Comparison of ENCODE assay signal across 9 mouse cellular contexts in genomic region chr17:34555483-34555882, GRCm38 (mm10). TPM values are rescaled to one million over a fixed set of nuclear protein-coding genes. Genes with fewer than 3 reads are reported as not detected.
DNase-seq lines count a peak whose midpoint lies in the region; ATAC-seq and TF ChIP-seq lines count a peak whose summit lies in the region.
"Had no signal": no experiment of that assay in that cellular context is flagged by ENCODE, and none has a peak within 500 bp of the region (broad histone marks: within the 10 kb centered on the region; RNA-seq: fewer than 3 reads in every experiment).

No protein-coding gene starts in this region.

- no peak overlapping the region for H3K27ac ChIP-seq in forebrain, embryonic 11.5 days (ENCODE audit: low read depth, low read length)
- H3K27ac ChIP-seq in forebrain, embryonic 13.5 days = no peak overlapping the region
- no peak overlapping the region for H3K27ac ChIP-seq in cortical plate, adult 2 months (ENCODE audit: insufficient read depth, low read length)
- no peak overlapping the region for H3K27ac ChIP-seq in heart, adult 2 months
- no peak overlapping the region for H3K27ac ChIP-seq in lung, embryonic 16.5 days (ENCODE audit: low read length)
- H3K27ac ChIP-seq: midbrain, embryonic 12.5 days had no signal

- no peak for ATAC-seq in forebrain, embryonic 11.5 days (replicated peaks; ENCODE audit: low FRiP score)
- ATAC-seq in forebrain, embryonic 13.5 days = no peak
- peak; percentile 38; the same call in 1 of the 2 replicates for ATAC-seq in lung, embryonic 16.5 days (ENCODE audit: low read depth)

- no peaks in the 10 kb centered on the region for H3K36me3 ChIP-seq in forebrain, embryonic 11.5 days (ENCODE audit: control insufficient read depth, insufficient read depth, low read length)
- H3K36me3 ChIP-seq in forebrain, embryonic 13.5 days (ENCODE audit: poor library complexity, severe bottlenecking) = no peaks in the 10 kb centered on the region
- H3K36me3 ChIP-seq in heart, adult 2 months (ENCODE audit: control insufficient read depth, insufficient read depth, low read length) = no peaks in the 10 kb centered on the region
- no peaks in the 10 kb centered on the region for H3K36me3 ChIP-seq in lung, embryonic 16.5 days (ENCODE audit: control insufficient read depth, insufficient read depth, low read length)
- H3K36me3 ChIP-seq: midbrain, embryonic 12.5 days had no signal

- H3K9me3 ChIP-seq in forebrain, embryonic 11.5 days (ENCODE audit: control insufficient read depth, low read length) = no peaks in the 10 kb centered on the region
- H3K9me3 ChIP-seq in forebrain, embryonic 13.5 days (replicated peaks) = no peaks in the 10 kb centered on the region
- no peaks in the 10 kb centered on the region for H3K9me3 ChIP-seq in lung, embryonic 16.5 days (ENCODE audit: control insufficient read depth, low read length)
- H3K9me3 ChIP-seq: midbrain, embryonic 12.5 days had no signal

- WGBS in forebrain, embryonic 11.5 days = 25% methylated on average over 5 of the region's 5 CpGs
- 26% methylated on average over 5 of the region's 5 CpGs for WGBS in forebrain, embryonic 13.5 days
- 19% methylated on average over 5 of the region's 5 CpGs for WGBS in heart, adult 2 months
- WGBS in lung, embryonic 16.5 days = 13% methylated on average over 5 of the region's 5 CpGs

- H3K79me2 ChIP-seq in heart, adult 2 months (replicated peaks; ENCODE audit: control insufficient read depth, insufficient read depth, low read length) = no peaks in the 10 kb centered on the region

- H3K4me1 ChIP-seq in forebrain, embryonic 11.5 days (replicated peaks; ENCODE audit: control insufficient read depth, insufficient read depth, low read length) = no peaks in the 10 kb centered on the region
- H3K4me1 ChIP-seq in forebrain, embryonic 13.5 days = no peaks in the 10 kb centered on the region
- no peaks in the 10 kb centered on the region for H3K4me1 ChIP-seq in cortical plate, adult 2 months (ENCODE audit: control insufficient read depth, insufficient read depth, low read length)
- peaks cover 3% of the 10 kb centered on the region for H3K4me1 ChIP-seq in heart, adult 2 months (ENCODE audit: control insufficient read depth, insufficient read depth, low read length)
- H3K4me1 ChIP-seq in lung, embryonic 16.5 days (replicated peaks; ENCODE audit: control insufficient read depth, insufficient read depth, low read length) = no peaks in the 10 kb centered on the region
- H3K4me1 ChIP-seq: midbrain, embryonic 12.5 days had no signal

- no peak overlapping the region for H3K9ac ChIP-seq in forebrain, embryonic 11.5 days (ENCODE audit: low read length)
- H3K9ac ChIP-seq in forebrain, embryonic 13.5 days = no peak overlapping the region
- no peak overlapping the region for H3K9ac ChIP-seq in heart, adult 2 months (ENCODE audit: low read depth, low read length)
- no peak overlapping the region for H3K9ac ChIP-seq in lung, embryonic 16.5 days (ENCODE audit: low read length)
- H3K9ac ChIP-seq: midbrain, embryonic 12.5 days had no signal

- intact Hi-C loops in heart, adult 2 months (cut with DNase I) = loop anchor here (5.0 kb wide), 2 partner anchors 62 to 118 kb away; partner anchors contain the start of gene Egfl8

- H3K4me2 ChIP-seq in forebrain, embryonic 11.5 days (ENCODE audit: low read depth, low read length, severe bottlenecking) = no peak overlapping the region
- no peak overlapping the region for H3K4me2 ChIP-seq in forebrain, embryonic 13.5 days
- no peak overlapping the region for H3K4me2 ChIP-seq in lung, embryonic 16.5 days (ENCODE audit: low read depth, low read length)
- H3K4me2 ChIP-seq: midbrain, embryonic 12.5 days had no signal

- no peaks in the 10 kb centered on the region for H3K27me3 ChIP-seq in forebrain, embryonic 11.5 days (ENCODE audit: control insufficient read depth, insufficient read depth, low read length)
- H3K27me3 ChIP-seq in forebrain, embryonic 13.5 days = no peaks in the 10 kb centered on the region
- H3K27me3 ChIP-seq in heart, adult 2 months (ENCODE audit: control insufficient read depth, insufficient read depth, low read length) = no peaks in the 10 kb centered on the region
- no peaks in the 10 kb centered on the region for H3K27me3 ChIP-seq in lung, embryonic 16.5 days (ENCODE audit: control insufficient read depth, insufficient read depth, low read depth, low read length)

- H3K4me3 ChIP-seq in forebrain, embryonic 11.5 days (ENCODE audit: low read depth, low read length) = no peak overlapping the region
- no peak overlapping the region for H3K4me3 ChIP-seq in forebrain, embryonic 13.5 days
- H3K4me3 ChIP-seq in cortical plate, adult 2 months (ENCODE audit: insufficient read depth, low read length) = no peak overlapping the region
- no peak overlapping the region for H3K4me3 ChIP-seq in heart, adult 2 months
- H3K4me3 ChIP-seq in lung, embryonic 16.5 days (ENCODE audit: low read length) = no peak overlapping the region
- H3K4me3 ChIP-seq: midbrain, embryonic 12.5 days had no signal

- peak; percentile 91 for TF ChIP-seq CTCF in cortical plate, adult 2 months (IDR thresholded peaks at IDR 0.05; ENCODE audit: extremely low read depth, insufficient read depth, low read length)
- TF ChIP-seq CTCF in heart, adult 2 months (IDR thresholded peaks at IDR 0.05) = peak; percentile 99

- TF ChIP-seq EP300 in heart, adult 2 months (IDR thresholded peaks at IDR 0.05; ENCODE audit: insufficient read depth, low read depth, low read length) = peak; percentile 83; the same call in 1 of the 2 replicates

- peak; percentile 82 for DNase-seq in forebrain, embryonic 11.5 days (ENCODE audit: low spot score)
- peak; percentile 82 to 86 for DNase-seq in adrenal gland, adult 18-20 months (ENCODE audit: low spot score in 2 of 2)
- peak; percentile 77 to 85 for DNase-seq in heart, adult 2 months
- peak; percentile 91 for DNase-seq in kidney, postnatal 4 days
- peak; percentile 21 to 38 for DNase-seq in right cerebral cortex, postnatal 36 days (ENCODE audit: low spot score in 2 of 2)

- TF ChIP-seq POLR2A in cortical plate, adult 2 months (IDR thresholded peaks at IDR 0.05; ENCODE audit: extremely low read depth, insufficient read depth, low read length) = no peak
- no peak for TF ChIP-seq POLR2A in heart, adult 2 months (IDR thresholded peaks at IDR 0.05; ENCODE audit: insufficient read depth, low read depth, low read length)

RNA-seq across cellular contexts. Expression of gene Notch4, which starts 8.6 kb away (rescaled TPM):
- 5.9 and 8.7 TPM in 2 replicates for polyA plus RNA-seq in forebrain, embryonic 11.5 days (2014; fragmentation: Nextera tagmentation; extraction: Ambion mirVana)
- polyA plus RNA-seq in forebrain, embryonic 13.5 days (2015; fragmentation: Nextera tagmentation; extraction: Ambion mirVana) = 4.6 and 7.7 TPM in 2 replicates
- 10 to 100 TPM; 26.2 to 31.5 TPM for total RNA-seq in adrenal gland, adult 18-20 months (2021)
- 3.4 and 3.8 TPM in 2 replicates for polyA plus RNA-seq in cortical plate, adult 2 months (2012; rRNA removed)
- 10 to 100 TPM; 30.4 to 32.3 TPM for total RNA-seq in heart, adult 2 months (2021)
- 21.4 and 24.8 TPM in 2 replicates for polyA plus RNA-seq in heart, adult 2 months (2012; rRNA removed)
- polyA plus RNA-seq in lung, embryonic 16.5 days (2015; fragmentation: Nextera tagmentation; extraction: Ambion mirVana) = 9.2 and 10.2 TPM in 2 replicates

RNA-seq across cellular contexts. Expression of gene Gpsm3, which starts 34.1 kb away (rescaled TPM):
- polyA plus RNA-seq in forebrain, embryonic 11.5 days (2014; fragmentation: Nextera tagmentation; extraction: Ambion mirVana) = 2.6 and 4.3 TPM in 2 replicates
- 2.4 and 3.0 TPM in 2 replicates for polyA plus RNA-seq in forebrain, embryonic 13.5 days (2015; fragmentation: Nextera tagmentation; extraction: Ambion mirVana)
- 1 to 10 TPM; 4.8 to 7.3 TPM for total RNA-seq in adrenal gland, adult 18-20 months (2021)
- 2.9 and 3.5 TPM in 2 replicates for polyA plus RNA-seq in cortical plate, adult 2 months (2012; rRNA removed)
- 1 to 10 TPM; 3.9 to 5.2 TPM for total RNA-seq in heart, adult 2 months (2021)
- polyA plus RNA-seq in heart, adult 2 months (2012; rRNA removed) = 4.4 and 6.4 TPM in 2 replicates
- polyA plus RNA-seq in lung, embryonic 16.5 days (2015; fragmentation: Nextera tagmentation; extraction: Ambion mirVana) = 15.4 and 18.3 TPM in 2 replicates

RNA-seq across cellular contexts. Expression of gene Pbx2, which starts 35.6 kb away (rescaled TPM):
- polyA plus RNA-seq in forebrain, embryonic 11.5 days (2014; fragmentation: Nextera tagmentation; extraction: Ambion mirVana) = 17.8 and 17.9 TPM in 2 replicates
- 10.2 and 10.5 TPM in 2 replicates for polyA plus RNA-seq in forebrain, embryonic 13.5 days (2015; fragmentation: Nextera tagmentation; extraction: Ambion mirVana)
- total RNA-seq in adrenal gland, adult 18-20 months (2021) = 10 to 100 TPM; 32.4 to 40.9 TPM
- 66.2 and 72.6 TPM in 2 replicates for polyA plus RNA-seq in cortical plate, adult 2 months (2012; rRNA removed)
- 10 to 100 TPM; 16.1 to 18.4 TPM for total RNA-seq in heart, adult 2 months (2021)
- 22.1 and 28.3 TPM in 2 replicates for polyA plus RNA-seq in heart, adult 2 months (2012; rRNA removed)
- polyA plus RNA-seq in lung, embryonic 16.5 days (2015; fragmentation: Nextera tagmentation; extraction: Ambion mirVana) = 8.5 and 11.4 TPM in 2 replicates

RNA-seq across cellular contexts. Expression of gene Btnl6, which starts 38.3 kb away (rescaled TPM):
- not detected in 2 replicates for polyA plus RNA-seq in forebrain, embryonic 11.5 days (2014; fragmentation: Nextera tagmentation; extraction: Ambion mirVana)
- not detected in 2 replicates for polyA plus RNA-seq in forebrain, embryonic 13.5 days (2015; fragmentation: Nextera tagmentation; extraction: Ambion mirVana)
- total RNA-seq in adrenal gland, adult 18-20 months (2021) = not detected
- polyA plus RNA-seq in cortical plate, adult 2 months (2012; rRNA removed) = not detected in 2 replicates
- total RNA-seq in heart, adult 2 months (2021) = not detected
- polyA plus RNA-seq in heart, adult 2 months (2012; rRNA removed) = not detected in 2 replicates
- not detected in 2 replicates for polyA plus RNA-seq in lung, embryonic 16.5 days (2015; fragmentation: Nextera tagmentation; extraction: Ambion mirVana)
- polyA plus RNA-seq: midbrain, embryonic 12.5 days had no signal

RNA-seq across cellular contexts. Expression of gene Ager, which starts 42.2 kb away (rescaled TPM):
- 2.4 and 4.0 TPM in 2 replicates for polyA plus RNA-seq in forebrain, embryonic 11.5 days (2014; fragmentation: Nextera tagmentation; extraction: Ambion mirVana)
- polyA plus RNA-seq in forebrain, embryonic 13.5 days (2015; fragmentation: Nextera tagmentation; extraction: Ambion mirVana) = 2.3 and 2.5 TPM in 2 replicates
- total RNA-seq in adrenal gland, adult 18-20 months (2021) = under 1 TPM; 0.73 to 0.86 TPM
- 1.5 and 1.6 TPM in 2 replicates for polyA plus RNA-seq in cortical plate, adult 2 months (2012; rRNA removed)
- total RNA-seq in heart, adult 2 months (2021) = under 1 TPM; 0.14 to 0.18 TPM
- 0.38 and 2.2 TPM in 2 replicates for polyA plus RNA-seq in heart, adult 2 months (2012; rRNA removed)
- polyA plus RNA-seq in lung, embryonic 16.5 days (2015; fragmentation: Nextera tagmentation; extraction: Ambion mirVana) = 379 and 478 TPM in 2 replicates

Comparison
In these comparisons a context has a peak if more than half of its experiments do, and no peak if none do; other contexts are left out.
1. DNase-seq: peak in every context shown above with its lines; median percentile 91 in kidney, postnatal 4 days; 84 in adrenal gland, adult 18-20 months; 82 in forebrain, embryonic 11.5 days; 81 in heart, adult 2 months; 30 in right cerebral cortex, postnatal 36 days.